Mouse (Mus musculus): ENCODE measurements at regions not wholly inside any gene's neighbourhood (a gene's known extent, or its start where the extent isn't known, plus 50 kb on each side); places are given as distances from the start of the nearest gene placed in this dataset.

DNA sequence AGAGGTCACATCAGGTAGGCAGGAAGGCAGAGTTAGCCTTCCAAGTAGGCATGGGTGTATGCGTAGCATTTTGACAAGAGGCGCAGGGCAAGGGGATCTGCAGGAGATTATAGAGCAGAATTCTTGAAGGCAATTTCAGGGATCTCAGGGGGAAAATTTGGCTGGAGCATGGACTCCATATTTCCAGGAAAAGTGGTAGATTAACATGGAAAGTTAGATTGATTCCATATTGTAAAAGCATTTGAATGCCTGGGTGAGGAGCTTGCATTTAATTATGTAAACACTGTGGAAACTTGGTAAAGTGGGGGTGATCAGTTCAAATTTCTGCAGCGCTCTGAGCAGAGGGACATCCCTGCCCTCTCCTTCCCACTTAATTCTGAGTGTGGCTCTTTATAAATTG is 146.7 kb downstream of the Pax3 start:
- no peak for DNase-seq (ENCODE audit: low read depth, low spot score)

DNA sequence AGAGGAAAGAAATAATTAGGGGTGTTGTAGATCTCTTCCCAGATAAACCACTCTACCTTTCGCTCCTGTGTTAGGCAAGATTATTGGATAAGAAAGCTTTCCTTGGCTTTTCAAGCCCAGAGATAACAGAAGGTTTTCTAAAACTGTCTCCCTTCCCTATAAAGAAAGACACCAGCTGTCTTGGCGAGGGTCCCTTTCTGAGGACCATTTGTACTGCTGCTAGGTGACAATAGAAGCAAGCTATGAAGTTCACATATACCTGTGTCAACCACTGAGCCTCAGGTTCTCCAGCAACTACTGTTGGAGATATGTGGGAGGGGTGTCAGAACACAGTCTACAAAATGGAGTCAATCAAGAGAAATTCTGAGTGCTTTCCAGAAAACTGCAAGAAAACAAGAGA is 164.6 kb downstream of the Pax3 start:
- DNase-seq (ENCODE audit: low read depth, low spot score): no peak

DNA sequence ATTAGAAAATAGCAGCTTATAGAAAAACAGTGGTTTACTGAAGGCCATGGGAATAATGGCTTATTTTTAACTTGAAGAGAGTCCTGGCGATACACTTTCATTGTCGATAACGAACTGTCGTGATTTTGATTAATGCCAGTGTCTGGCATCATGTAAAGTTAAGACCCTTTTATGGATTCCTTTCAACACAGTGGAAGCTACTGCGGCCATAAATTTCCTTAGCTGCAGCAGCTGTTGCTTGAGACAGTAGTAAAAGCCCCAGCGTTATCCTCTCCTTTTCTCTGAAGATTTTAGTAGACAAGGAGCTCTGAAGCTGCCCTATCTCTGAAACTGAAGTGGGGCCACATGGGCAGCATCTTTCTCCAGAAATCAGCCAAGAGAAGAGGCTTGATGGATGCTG is 175.2 kb downstream of the Pax3 start:
- DNase-seq (ENCODE audit: low read depth, low spot score): no peak

DNA sequence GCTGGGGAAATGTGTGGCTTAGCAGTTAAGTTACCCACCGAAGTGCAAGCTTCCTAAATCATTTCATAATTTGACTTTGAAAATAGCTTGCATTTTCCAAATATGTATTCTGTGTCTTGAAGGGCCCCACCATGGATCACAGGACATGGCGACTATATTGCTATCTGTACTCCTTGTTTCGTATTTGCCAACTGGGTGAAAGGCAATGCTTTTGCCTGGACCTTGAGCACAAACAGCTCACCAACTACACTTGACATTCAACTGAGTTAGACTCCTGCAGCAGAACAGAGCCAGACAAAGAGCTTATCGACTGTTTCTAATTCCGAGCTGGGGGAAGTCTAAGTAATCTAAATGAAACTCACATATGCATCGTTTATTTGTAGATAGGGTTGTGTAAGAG is 175.9 kb downstream of the Pax3 start:
- DNase-seq (ENCODE audit: low read depth, low spot score): no peak

DNA sequence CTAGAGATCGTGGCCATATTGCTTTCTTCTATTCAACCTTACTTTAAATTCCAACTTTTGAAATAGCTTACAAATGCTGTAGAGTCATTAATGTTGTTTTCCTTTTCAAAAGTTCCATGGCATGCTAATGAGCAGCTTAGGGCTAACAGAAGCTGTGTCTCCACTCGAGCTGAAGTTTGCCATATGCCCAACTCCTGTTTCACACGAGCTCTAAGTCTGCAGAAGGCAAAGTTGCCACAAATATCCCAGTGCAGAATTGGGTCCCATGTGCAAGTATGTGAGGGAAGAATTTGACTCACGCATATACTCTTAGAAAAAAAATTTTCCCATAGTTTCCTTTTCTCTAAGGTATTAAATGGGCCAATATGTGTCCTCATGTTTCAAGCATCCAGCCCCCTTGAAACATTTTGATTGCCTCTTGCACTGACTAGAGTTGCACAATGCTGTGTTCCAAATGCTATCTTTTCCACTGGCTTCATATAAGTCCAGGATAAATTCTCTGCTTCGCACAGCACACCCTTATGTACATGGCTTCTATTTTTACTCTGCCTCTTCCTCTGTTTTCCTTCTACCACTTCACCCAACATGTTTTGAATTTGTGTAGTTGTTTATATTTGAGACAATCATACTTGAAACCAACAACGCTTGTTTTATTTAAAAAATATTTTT is 178.9 kb downstream of the Pax3 start:
- DNase-seq (ENCODE audit: low read depth, low spot score): no peak

DNA sequence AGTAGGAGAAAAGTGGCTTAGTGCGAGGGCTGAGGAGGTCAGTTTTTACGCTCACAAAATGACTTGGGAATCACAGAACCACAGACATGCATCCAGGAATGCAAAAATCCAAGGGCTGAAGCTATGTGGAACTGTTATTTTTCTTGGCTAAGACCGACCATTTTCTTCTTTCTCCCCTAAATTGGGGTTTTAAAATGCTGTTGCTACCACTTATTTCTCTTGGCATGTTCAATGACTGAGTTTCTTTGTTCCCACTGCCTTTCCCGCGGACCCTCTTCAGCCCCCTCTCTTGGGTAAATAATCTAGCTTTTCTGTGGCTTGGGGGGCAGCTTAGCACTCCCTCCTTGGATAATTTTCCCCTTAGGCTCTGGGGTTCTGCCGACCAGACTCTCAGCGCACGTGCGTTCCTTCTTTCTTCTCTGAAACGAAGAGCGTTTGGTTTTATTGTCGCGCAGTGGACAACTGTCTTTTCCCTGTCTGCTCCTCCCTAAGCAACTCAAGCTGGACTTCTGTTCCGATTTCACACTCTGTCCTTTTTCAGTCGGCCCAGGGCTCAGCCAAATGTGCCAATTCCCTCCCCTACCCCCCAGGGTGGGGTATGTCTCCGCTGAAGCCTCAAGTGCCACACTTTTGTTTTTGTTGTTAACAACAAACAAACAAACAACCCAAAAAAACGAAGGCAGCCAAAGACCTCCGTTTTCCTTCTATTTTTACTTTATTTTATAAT is 180.2 kb downstream of the Pax3 start:
- no peak for DNase-seq (ENCODE audit: low read depth, low spot score)

DNA sequence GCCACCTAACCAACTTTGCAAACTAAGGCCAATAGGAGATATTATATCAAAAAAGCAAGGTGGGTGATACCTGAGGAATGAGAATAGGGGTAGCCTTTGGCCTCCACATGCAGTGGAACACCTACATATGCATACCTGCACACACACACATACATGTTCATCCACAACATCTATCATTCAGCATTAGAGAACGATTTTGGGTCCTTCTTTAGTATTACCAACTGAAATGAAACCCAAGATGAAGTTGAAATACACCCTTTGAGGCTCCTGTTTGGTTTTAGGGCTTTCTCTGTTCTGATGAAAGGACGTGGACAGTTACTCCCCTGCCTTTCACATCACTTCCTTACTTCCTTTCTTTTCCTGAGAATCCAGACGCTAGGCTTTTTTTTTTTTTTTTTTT is 180.9 kb downstream of the Pax3 start:
- DNase-seq (ENCODE audit: low read depth, low spot score): no peak

DNA sequence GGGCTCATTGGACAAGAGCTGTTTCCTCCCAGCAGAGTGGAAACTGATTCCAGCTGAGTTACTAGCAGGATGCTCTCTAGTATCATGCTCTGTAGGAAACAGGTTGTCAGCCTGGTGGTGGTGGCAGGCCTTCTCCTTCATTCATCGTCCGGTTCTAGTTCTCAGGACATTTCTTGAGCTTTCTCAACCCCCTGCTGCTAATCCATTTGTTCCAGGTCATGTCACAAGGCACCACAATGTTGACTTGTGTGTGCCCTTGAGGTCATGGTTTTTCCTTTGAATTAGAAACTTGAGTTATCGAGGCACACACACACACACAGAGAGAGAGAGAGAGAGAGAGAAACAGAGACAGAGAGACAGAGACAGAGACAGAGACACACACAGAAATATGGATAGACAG is 183.5 kb downstream of the Pax3 start:
- no peak for DNase-seq (ENCODE audit: low read depth, low spot score)

DNA sequence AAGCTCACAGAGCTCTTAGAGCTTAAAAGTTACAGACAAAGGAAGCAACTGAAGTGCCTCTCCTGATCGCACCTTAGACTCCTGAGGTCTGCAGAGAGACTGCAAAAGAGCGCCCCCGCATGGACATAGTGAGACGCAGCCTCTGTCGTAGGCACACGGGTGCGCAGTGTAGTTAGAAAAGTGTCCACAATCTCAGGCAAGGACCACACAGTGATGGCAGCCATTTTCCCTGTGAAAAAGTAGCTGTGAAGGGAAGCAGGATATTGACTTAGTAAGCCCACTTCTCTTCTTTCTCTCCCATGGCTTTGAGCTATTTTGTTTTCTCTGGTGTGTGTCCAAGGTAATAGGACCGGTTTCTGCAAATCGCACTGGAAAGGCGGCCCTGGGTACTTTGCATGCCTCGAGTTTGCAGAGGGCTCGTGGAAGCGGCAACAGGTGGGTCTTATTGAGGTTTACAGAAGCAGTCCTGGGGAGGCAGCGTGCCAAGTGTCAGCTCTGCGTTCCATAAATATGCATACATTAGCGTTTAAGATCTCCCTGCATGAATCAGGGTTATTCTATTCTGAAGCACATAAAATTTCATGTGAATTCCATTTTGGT is 188.0 kb downstream of the Pax3 start:
- DNase-seq (ENCODE audit: low read depth, low spot score): peak; percentile 84

DNA sequence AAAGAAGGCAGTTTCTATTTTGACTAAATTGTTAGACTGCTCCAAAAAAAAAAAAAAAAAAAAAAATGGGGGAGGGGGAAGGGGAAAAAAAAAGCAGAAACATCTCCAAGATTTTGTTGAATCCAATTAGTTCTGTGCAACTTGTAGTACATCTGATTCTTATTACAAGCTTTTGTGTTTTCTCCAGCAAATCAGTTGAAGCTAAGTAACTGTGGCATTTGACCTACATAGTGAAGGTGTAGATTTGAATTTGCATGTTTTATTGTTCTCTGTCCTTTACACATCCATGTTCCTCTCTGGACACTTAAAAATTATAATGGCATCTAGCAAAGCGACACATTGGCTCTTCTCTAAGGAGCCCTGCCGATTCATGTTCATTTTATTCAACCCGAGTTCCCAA is 192.6 kb downstream of the Pax3 start:
- no peak for DNase-seq (ENCODE audit: low read depth, low spot score)

DNA sequence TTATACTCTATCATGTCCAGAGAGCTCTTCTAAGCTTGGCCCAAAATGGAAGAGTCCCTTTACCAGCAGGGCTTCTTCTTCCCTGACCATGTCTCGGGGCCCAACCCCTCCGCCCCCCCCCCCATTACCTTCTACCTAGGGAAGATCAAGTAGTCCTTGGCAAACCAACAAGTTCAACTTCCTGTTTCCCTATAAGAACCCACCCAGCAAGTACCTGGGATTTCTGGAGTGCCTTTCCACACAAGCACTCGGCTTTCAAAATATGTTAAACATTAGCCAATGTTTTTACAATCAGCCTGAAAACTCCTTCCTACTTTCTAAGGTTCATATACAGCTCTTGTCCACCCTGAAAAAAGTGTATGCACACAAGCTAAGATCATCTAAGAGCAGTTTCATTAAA is 198.2 kb downstream of the Pax3 start:
- no peak for DNase-seq (ENCODE audit: low read depth, low spot score)

DNA sequence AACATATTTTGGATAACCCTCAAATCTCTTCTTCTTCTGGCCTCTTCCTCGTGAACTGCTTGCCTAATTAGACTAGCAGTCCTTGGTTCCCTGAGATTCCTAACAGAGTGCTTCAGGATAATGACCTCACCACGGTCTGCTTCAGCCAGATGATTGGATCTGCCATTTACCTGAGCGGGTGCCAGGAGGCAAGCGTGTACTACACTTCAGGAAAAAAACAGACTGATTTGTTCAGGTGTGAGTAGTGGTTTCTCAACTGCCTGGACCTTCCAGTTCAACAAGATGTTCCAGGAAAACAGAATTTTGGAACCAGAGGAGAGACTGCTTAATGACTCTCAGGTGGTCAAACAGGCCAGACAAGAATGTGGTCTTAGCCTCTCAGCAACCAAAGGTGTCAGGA is 215.4 kb downstream of the Pax3 start:
- no peak for DNase-seq (ENCODE audit: low read depth, low spot score)

DNA sequence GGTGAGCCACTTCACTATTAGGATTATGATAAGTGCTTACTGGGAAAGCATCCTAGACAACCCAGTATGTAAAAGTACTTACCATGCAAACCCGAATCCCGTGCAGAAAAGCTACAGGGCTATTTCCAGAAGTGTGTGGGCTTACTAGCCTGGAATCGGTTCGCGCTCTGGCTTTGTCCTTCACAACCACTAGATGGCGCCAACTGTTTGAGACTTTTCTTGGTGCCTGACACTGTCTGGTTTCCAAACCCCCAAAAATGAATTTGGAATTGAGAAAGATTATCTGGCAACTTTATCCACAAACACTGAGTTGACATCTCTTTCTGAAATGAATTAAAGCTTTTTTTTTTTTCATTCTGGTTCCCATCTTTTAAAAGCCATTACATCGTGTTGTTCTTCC is 218.2 kb downstream of the Pax3 start:
- peak; percentile 66 for DNase-seq (ENCODE audit: low read depth, low spot score)

DNA sequence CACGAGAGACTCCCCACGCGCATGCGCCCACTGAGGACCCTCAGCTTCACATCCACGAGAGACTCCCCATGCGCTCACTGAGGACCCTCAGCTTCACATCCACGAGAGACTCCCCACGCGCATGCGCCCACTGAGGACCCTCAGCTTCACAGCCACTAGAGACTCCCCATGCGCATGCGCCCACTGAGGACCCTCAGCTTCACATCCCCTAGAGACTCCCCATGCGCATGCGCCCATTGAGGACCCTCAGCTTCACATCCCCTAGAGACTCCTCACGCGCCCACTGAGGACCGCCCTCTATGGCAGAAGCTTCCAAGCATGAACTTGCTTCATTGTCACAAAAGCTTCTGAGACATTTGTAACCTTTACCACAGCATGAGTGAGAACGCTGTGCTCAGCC is 221.0 kb downstream of the Pax3 start:
- no peak for DNase-seq (ENCODE audit: low read depth, low spot score)

DNA sequence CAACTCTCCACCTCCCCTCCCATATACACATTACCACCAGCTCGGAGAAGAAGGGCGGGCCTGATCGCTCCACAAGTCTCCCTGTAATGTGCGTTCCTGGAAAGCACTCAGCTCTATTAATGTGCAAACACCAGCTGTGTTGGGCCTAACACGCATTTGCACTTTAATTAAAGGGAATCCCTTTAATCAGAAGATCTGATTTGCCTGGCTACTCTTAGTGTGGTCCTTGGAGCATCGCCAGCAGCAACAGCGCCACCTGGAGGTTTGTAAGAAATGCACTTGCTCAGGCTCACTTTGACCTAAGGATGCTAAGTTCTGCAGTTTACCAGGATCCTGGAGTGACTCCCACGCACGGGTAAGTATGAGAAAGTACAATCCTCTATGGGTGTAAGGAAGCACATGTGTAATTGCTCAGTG is 224.6 kb downstream of the Pax3 start:
- peak; percentile 88 for DNase-seq (ENCODE audit: low read depth, low spot score)

DNA sequence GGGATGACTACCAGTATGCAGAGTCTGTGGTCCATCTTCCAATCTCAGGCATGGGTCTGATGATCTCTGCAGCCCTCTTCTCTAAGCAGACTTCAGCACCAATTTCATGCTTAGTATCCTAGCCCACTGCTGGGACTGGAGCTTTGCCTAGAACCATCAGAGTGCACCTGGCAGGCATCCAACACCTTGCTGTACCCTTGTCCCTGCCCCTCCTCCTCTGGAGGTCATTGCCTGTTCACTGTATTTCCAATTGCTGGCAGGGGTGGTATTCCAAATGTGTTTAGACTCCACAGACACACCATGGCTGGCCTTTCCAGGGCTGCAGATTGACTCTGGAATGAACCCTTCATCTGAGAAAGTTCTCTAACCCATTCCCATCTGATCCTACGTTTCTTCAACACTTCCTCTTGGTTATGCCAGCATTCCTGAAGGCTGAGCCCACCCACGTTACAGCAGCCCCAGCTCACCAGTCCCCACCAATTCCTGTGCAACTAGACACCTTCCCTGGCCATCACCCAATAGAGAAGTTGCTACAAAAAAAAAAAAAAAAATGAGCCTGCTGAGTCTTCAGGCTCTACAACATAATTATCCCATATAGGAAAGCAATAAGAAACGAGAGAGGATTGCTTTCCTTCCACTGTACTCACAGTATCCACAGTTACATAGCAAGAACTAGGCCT is 232.1 kb downstream of the Pax3 start:
- no peak for DNase-seq (ENCODE audit: low read depth, low spot score)

DNA sequence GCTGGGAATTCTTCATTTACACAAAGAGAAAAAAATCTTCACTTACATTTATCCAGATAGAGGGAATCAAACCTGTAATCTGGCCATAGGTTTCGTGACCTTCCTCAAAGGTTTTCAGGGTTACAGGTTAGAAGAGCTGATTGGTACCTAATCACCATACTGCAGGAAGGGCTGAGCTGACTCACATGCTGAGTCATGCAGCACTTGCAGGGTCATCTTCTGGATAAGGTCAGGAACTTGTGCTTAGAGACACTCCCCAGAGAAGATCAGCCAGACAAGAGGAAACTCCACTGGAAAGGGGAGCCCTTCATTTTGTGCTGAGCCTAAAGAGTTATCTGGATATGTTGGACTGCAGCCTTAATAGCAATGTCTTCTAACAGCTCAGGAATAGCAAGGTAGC is 237.6 kb downstream of the Pax3 start:
- peak; percentile 13 for DNase-seq (ENCODE audit: low read depth, low spot score)

DNA sequence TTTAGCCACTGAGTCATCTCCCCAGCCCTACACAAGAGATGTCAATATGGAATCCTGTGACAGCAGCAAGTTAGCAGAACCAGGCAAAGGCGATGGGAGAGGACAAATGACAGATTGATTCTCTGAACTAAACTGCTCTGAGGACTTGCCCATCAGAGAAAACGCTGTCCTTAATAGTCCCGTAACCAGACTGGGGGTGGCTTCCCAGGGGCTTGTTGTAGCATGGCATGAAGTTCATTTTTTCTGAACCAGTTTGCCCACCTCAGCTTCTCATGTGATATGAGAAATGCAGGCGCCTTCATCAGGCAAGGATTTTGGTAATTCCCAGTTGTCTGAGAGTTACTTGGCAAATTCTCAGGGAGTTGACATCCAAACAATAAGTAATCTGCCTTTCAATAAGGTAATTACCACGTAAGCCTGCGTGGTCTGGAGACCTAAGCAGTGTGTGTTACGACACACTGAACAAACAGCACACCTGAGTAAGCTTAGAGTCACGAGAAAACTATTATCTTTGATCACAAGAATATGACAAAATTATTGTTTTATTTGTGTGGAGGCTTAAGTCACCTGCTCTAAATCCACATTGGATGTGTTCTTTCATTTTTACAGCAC is 239.7 kb downstream of the Pax3 start:
- no peak for DNase-seq (ENCODE audit: low read depth, low spot score)

DNA sequence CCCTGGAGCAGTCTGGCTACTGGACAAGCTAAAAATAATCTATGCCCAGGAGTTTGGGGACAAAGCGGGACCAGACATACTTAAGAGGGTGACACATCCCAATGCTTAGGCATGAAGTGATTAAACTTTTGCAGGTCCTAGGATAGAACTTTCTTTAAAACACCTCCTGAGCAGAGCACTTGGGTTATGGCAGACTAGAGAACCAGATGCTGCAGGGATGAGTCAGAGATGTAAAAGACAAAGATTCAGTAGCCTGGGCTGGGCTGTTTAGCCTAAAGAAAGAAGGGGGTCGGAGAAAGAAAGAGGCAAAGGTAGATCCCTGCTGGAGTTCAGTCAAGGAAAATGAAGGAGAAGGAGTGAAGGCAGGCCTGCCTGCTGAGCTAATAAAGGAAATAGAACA is 249.0 kb downstream of the Pax3 start:
- no peak for DNase-seq (ENCODE audit: low read depth, low spot score)

DNA sequence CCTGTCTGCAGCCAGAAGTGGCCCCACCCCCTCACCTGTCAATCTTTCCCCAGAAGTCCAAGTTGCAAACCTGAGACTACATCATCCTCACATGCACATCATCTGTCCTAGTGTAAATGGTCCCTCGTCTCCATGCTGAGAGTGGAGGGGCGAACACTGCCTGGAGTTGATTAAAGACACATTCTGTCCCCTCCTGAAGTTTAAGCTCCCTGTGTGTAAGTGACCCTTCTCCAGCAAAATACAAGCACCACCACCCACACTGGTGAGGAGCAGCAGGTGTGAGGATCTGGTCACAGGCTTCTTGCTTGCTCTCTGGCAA is 252.6 kb downstream of the Pax3 start:
- no peak for DNase-seq (ENCODE audit: low read depth, low spot score)

DNA sequence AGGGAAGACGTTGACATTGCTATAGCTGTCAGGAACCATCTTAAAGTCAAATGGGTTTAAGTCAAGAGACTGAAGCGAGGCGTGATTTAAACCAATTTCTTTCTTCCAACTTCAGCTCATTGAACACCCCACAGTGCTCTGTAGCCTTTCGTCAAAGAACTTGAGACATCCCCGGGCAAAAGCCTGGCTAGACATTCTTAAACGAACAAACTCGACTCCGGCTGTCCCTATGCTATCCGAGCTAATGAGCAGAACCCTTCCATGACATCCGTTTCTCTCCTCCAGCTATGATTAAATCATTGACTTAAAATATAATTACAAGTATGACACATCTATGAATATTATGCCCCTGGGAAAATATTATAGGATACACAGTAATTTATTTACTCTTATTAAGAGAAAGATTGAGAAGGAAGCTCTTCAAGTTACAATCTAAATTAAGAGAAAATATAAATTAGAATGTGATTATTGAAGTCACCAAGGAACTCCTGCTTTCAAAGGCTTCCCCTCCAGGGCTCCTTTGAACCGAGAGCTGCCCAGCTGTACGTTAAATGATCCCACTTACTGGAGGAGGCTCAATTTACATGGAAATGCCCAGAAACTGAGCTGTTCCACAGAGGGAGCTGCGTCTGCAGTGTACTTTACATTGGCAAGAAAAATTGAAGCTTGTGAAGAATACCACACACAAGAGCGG is 253.2 kb downstream of the Pax3 start:
- DNase-seq (ENCODE audit: low read depth, low spot score): no peak

DNA sequence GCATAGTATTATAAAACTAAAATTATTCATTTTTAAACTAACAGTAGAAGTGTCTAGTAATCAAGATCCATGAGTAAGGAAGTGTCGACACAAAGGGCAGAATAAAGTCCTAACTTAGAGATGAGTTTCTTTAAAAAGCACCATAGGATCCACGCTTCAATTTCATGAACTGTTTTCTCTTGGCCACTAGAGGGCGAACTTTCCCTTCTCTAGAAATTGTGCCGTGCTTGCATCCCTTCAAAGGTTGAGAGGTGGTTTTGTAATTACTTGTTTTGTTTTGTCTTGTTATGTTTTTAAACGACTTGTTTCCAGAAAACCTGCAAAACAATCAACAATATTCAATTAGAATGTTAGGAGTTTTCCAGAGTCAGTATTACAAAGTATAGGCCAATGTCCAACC is 253.8 kb downstream of the Pax3 start:
- peak; percentile 64 for DNase-seq (ENCODE audit: low read depth, low spot score)

Measured in ZHBTc4 (cell line).